Mouse (Mus musculus): ENCODE results near the gene Fgfr2. TPM values are rescaled to one million over a fixed set of nuclear protein-coding genes. Genes with fewer than 3 reads are reported as not detected.
A peak's percentile ranks its signal among the peaks of the same experiment; 100 is the strongest.

Fgfr2 gene
- polyA plus RNA-seq, 1 experiment from 2014 or later = 34.1 TPM

DNA sequence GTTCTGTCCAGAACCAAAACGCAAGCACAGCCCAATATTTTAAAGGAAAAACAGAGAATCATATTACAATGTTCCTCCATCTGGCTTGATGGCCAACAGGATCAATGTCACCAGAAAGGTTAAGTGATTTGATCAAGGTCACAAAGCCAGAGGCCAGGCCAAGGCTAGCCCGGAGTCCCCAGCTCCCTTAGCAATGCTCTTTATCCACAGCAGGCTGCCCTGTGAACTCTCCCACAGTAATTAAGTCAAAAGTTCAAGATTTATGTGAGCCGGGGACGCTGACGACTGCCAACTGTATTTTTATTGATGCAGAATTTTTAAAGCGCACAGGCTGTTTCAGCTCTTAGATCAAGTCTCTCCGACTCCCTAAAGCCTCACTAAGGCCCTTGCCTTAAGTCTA is 2889.4 kb downstream of the Fgfr2 start:
- Histone ChIP-seq H3K4me1 (replicated peaks) (peaks cover 25% of the 10 kb centered on the region), H3K4me2 (no peak overlapping the region)
- 87% methylated on average over 7 of the region's 7 CpGs for WGBS

GRCm38 (mm10) chr7:130230034-130230433 is 2893.1 kb downstream of the Fgfr2 start:
- no peaks in the 10 kb centered on the region for H3K4me1 ChIP-seq (replicated peaks)
- no peak overlapping the region for H3K27ac ChIP-seq (ENCODE audit: poor library complexity, severe bottlenecking)
- H3K27me3 ChIP-seq (replicated peaks) = no peaks in the 10 kb centered on the region
- peaks cover 9% of the 10 kb centered on the region; the same call in 1 of the 2 replicates for H3K36me3 ChIP-seq
- no peak overlapping the region for H3K4me2 ChIP-seq
- WGBS = 87% methylated on average over 4 of the region's 4 CpGs
- ATAC-seq (ENCODE audit: insufficient number of reproducible peaks, low FRiP score) = no peak
- H3K9me3 ChIP-seq (replicated peaks) = peaks cover 4% of the 10 kb centered on the region
- no peak overlapping the region for H3K4me3 ChIP-seq
- no peak overlapping the region for H3K9ac ChIP-seq

More for the DNA sequence above, 2889.4 kb downstream of the Fgfr2 start:
- no peak for ATAC-seq (ENCODE audit: insufficient number of reproducible peaks, low FRiP score)
- Histone ChIP-seq H3K36me3 (no peaks in the 10 kb centered on the region), H3K27ac (ENCODE audit: poor library complexity, severe bottlenecking) (no peak overlapping the region), H3K9ac (no peak overlapping the region), H3K9me3 (replicated peaks) (peaks cover 4% of the 10 kb centered on the region), H3K27me3 (replicated peaks) (no peaks in the 10 kb centered on the region), H3K4me3 (no peak overlapping the region)

DNA sequence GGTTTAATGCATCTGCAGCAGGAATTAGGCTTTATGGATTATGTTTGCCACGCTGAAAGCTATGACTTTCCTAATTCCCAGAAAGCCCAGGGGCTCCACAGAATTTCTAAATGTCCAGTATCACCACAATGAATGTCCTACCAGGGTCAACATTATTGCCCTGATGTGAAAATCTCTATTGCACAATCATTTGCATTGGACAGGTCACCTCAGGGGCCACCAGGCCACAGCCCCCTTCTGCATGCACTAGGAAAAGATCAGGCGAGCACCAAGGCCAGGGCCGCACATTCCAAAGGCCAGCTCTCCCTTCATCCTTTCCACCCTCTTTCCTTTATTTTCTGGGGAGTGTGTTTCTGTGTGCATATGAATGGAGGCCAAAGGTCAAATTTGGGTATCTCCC is 2897.9 kb downstream of the Fgfr2 start:
- no peak for ATAC-seq (ENCODE audit: insufficient number of reproducible peaks, low FRiP score)
- H3K4me2 ChIP-seq = no peak overlapping the region

GRCm38 (mm10) chr7:130222633-130223354 is 2900.4 kb downstream of the Fgfr2 start:
- H3K4me2 ChIP-seq = no peak overlapping the region
- H3K27me3 ChIP-seq (replicated peaks) = no peaks in the 10 kb centered on the region
- ATAC-seq (ENCODE audit: insufficient number of reproducible peaks, low FRiP score) = no peak
- H3K4me3 ChIP-seq = no peak overlapping the region
- no peak overlapping the region for H3K27ac ChIP-seq (ENCODE audit: poor library complexity, severe bottlenecking)
- H3K4me1 ChIP-seq (replicated peaks) = no peaks in the 10 kb centered on the region
- peaks cover 6% of the 10 kb centered on the region; the same call in 1 of the 2 replicates for H3K36me3 ChIP-seq
- no peaks in the 10 kb centered on the region for H3K9me3 ChIP-seq (replicated peaks)
- H3K9ac ChIP-seq = no peak overlapping the region
- WGBS = 71% methylated on average over 8 of the region's 8 CpGs

More for the DNA sequence above, 2897.9 kb downstream of the Fgfr2 start:
- Histone ChIP-seq H3K4me1 (replicated peaks) (no peaks in the 10 kb centered on the region), H3K27me3 (replicated peaks) (no peaks in the 10 kb centered on the region), H3K4me3 (no peak overlapping the region), H3K9ac (no peak overlapping the region), H3K9me3 (replicated peaks) (no peaks in the 10 kb centered on the region), H3K36me3 (peaks cover 9% of the 10 kb centered on the region; the same call in 1 of the 2 replicates), H3K27ac (ENCODE audit: poor library complexity, severe bottlenecking) (no peak overlapping the region)
- 80% methylated on average over 3 of the region's 3 CpGs for WGBS

DNA sequence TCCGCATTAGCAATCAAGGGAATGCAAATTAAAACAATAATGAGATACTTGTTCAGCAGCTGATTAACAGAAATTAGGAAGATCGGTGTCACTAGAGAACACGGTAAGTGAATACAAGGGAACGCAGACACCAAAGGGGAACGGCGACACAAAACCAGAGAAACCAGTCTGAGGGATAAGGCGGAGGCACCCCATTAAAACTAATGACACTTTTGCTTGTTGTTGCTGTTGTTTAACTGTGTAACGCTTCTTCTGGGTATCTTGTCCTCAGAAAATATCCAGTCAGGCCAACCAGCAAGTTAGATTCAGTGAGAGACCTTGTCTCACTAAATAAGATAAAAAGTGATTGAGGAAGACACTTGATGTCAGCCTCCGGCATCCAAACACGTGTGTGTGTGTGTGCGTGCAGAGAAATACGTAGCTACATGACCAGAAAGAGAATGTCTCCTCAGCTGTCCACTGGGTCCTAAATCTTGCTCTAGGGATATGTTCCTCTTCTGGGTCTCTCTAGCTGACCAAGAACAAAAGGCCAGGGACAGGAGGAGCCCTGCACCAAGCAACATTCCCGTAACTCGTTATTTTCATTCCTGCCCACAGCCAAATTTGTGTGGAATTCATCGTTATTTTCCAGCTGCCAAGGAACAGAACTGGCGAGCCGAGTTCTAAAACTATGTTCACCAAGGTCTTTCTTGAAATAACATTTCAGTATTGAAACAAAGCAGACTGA is 2901.3 kb downstream of the Fgfr2 start:
- 82% methylated on average over 17 of the region's 17 CpGs for WGBS
- ATAC-seq (ENCODE audit: insufficient number of reproducible peaks, low FRiP score) = no peak

GRCm38 (mm10) chr7:130220627-130221026 is 2902.5 kb downstream of the Fgfr2 start:
- Histone ChIP-seq H3K9me3 (replicated peaks) (no peaks in the 10 kb centered on the region), H3K4me3 (no peak overlapping the region), H3K27me3 (replicated peaks) (no peaks in the 10 kb centered on the region), H3K9ac (no peak overlapping the region), H3K4me2 (no peak overlapping the region), H3K36me3 (no peaks in the 10 kb centered on the region), H3K27ac (ENCODE audit: poor library complexity, severe bottlenecking) (no peak overlapping the region), H3K4me1 (replicated peaks) (0 out of 2 replicates have a peak, but pooled peaks cover 3% of the 10 kb centered on the region)
- no peak for ATAC-seq (ENCODE audit: insufficient number of reproducible peaks, low FRiP score)
- WGBS = 82% methylated on average over 4 of the region's 4 CpGs

More for the DNA sequence above, 2901.3 kb downstream of the Fgfr2 start:
- no peaks in the 10 kb centered on the region for H3K4me1 ChIP-seq (replicated peaks)
- no peaks in the 10 kb centered on the region for H3K27me3 ChIP-seq (replicated peaks)
- no peak overlapping the region for H3K27ac ChIP-seq (ENCODE audit: poor library complexity, severe bottlenecking)
- no peak overlapping the region for H3K9ac ChIP-seq
- H3K36me3 ChIP-seq = no peaks in the 10 kb centered on the region
- no peak overlapping the region for H3K4me3 ChIP-seq
- no peak overlapping the region for H3K4me2 ChIP-seq
- H3K9me3 ChIP-seq (replicated peaks) = no peaks in the 10 kb centered on the region

DNA sequence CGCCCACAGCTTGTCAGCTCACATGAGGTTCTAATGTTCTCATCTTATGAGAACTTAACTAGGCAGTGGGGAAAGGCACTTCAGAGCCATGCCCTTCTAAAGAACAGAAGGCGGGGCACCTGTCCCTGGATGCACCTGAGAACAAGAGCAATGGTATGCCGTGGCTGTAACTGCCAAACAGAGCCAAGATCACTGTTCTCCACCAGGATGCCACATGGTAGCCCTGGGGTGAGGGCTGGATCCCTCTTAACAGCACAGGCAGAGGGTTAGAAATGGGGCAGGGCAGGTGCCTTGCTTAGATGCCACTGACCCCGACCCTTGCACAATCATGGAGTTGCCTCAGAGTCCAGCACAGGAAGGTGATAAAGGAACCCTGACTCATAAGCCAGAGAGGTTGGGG is 2903.3 kb downstream of the Fgfr2 start:
- H3K27ac ChIP-seq (ENCODE audit: poor library complexity, severe bottlenecking) = no peak overlapping the region
- H3K4me2 ChIP-seq = no peak overlapping the region
- no peak for ATAC-seq (ENCODE audit: insufficient number of reproducible peaks, low FRiP score)
- no peak overlapping the region for H3K9ac ChIP-seq
- no peaks in the 10 kb centered on the region for H3K27me3 ChIP-seq (replicated peaks)
- H3K4me3 ChIP-seq = no peak overlapping the region
- H3K9me3 ChIP-seq (replicated peaks) = no peaks in the 10 kb centered on the region
- 0 out of 2 replicates have a peak, but pooled peaks cover 3% of the 10 kb centered on the region for H3K4me1 ChIP-seq (replicated peaks)
- H3K36me3 ChIP-seq = no peaks in the 10 kb centered on the region
- WGBS = 85% methylated on average over 4 of the region's 4 CpGs

GRCm38 (mm10) chr7:130216272-130216671 is 2906.9 kb downstream of the Fgfr2 start:
- Histone ChIP-seq H3K9me3 (replicated peaks) (no peaks in the 10 kb centered on the region), H3K9ac (no peak overlapping the region), H3K27me3 (replicated peaks) (no peaks in the 10 kb centered on the region), H3K4me2 (no peak overlapping the region), H3K4me3 (no peak overlapping the region), H3K36me3 (no peaks in the 10 kb centered on the region), H3K27ac (ENCODE audit: poor library complexity, severe bottlenecking) (no peak overlapping the region), H3K4me1 (replicated peaks) (0 out of 2 replicates have a peak, but pooled peaks cover 3% of the 10 kb centered on the region)
- 59% methylated on average over 4 of the region's 4 CpGs for WGBS
- ATAC-seq (ENCODE audit: insufficient number of reproducible peaks, low FRiP score) = no peak

GRCm38 (mm10) chr7:130215348-130216252 is 2907.6 kb downstream of the Fgfr2 start:
- H3K4me2 ChIP-seq = no peak overlapping the region
- no peaks in the 10 kb centered on the region for H3K36me3 ChIP-seq
- H3K9ac ChIP-seq = no peak overlapping the region
- no peaks in the 10 kb centered on the region for H3K9me3 ChIP-seq (replicated peaks)
- WGBS = 62% methylated on average over 21 of the region's 21 CpGs
- no peak overlapping the region for H3K4me3 ChIP-seq
- H3K27me3 ChIP-seq (replicated peaks) = no peaks in the 10 kb centered on the region
- no peak for ATAC-seq (ENCODE audit: insufficient number of reproducible peaks, low FRiP score)
- H3K4me1 ChIP-seq (replicated peaks) = 0 out of 2 replicates have a peak, but pooled peaks cover 3% of the 10 kb centered on the region
- peak overlapping the region; percentile 21; the same call in 1 of the 2 replicates for H3K27ac ChIP-seq (ENCODE audit: poor library complexity, severe bottlenecking)

GRCm38 (mm10) chr7:130213156-130213555 is 2910.0 kb downstream of the Fgfr2 start:
- Histone ChIP-seq H3K36me3 (no peaks in the 10 kb centered on the region), H3K9me3 (replicated peaks) (no peaks in the 10 kb centered on the region), H3K4me2 (no peak overlapping the region), H3K9ac (no peak overlapping the region), H3K27ac (ENCODE audit: poor library complexity, severe bottlenecking) (no peak overlapping the region), H3K4me3 (no peak overlapping the region), H3K4me1 (replicated peaks) (0 out of 2 replicates have a peak, but pooled peaks cover 3% of the 10 kb centered on the region), H3K27me3 (replicated peaks) (no peaks in the 10 kb centered on the region)
- no peak for ATAC-seq (ENCODE audit: insufficient number of reproducible peaks, low FRiP score)
- 93% methylated on average over 5 of the region's 5 CpGs for WGBS
